Mouse (Mus musculus) liver, adult 2 months (tissue): Measurements from ENCODE around the gene Sdk2.

Experiments
- CTCF ChIP-seq: fragments of 200-500 bp; IDR thresholded peaks from 2 replicates; pipeline ENCODE4 v1.5.1; 2011; ENCODE audit warnings: low read depth, low read length, control low read depth
- POLR2A ChIP-seq: fragments of 200-500 bp; IDR thresholded peaks from 2 replicates; pipeline ENCODE4 v1.6.1; 2011; ENCODE audit warnings: low read length, control low read depth; ENCODE audit not compliant: insufficient read depth; ENCODE audit errors: extremely low read depth

DNA sequence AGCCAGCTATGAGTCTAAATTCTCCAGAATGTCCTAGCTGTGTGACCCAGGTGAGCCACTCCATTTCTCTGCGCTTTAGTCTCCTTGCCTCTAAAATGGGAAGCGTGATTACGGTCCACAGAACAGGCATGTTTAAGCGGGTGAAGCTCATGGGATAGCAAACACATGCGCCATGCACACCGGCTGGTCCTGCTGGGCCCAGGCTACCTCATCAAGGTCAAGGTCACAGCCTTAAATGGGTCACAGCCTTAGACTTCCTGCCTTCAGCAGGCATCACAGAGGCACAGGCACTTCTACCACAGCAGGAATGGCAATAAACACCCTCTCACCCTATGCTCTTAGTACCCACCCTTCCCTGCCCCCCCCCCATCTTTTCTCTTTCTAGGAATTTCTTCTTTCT lies 72.9 kb downstream of the Sdk2 start:
- no peak for TF ChIP-seq POLR2A
- no peak for TF ChIP-seq CTCF
